Comparison of ENCODE assay signal across 14 mouse cellular contexts in the genomic region with DNA sequence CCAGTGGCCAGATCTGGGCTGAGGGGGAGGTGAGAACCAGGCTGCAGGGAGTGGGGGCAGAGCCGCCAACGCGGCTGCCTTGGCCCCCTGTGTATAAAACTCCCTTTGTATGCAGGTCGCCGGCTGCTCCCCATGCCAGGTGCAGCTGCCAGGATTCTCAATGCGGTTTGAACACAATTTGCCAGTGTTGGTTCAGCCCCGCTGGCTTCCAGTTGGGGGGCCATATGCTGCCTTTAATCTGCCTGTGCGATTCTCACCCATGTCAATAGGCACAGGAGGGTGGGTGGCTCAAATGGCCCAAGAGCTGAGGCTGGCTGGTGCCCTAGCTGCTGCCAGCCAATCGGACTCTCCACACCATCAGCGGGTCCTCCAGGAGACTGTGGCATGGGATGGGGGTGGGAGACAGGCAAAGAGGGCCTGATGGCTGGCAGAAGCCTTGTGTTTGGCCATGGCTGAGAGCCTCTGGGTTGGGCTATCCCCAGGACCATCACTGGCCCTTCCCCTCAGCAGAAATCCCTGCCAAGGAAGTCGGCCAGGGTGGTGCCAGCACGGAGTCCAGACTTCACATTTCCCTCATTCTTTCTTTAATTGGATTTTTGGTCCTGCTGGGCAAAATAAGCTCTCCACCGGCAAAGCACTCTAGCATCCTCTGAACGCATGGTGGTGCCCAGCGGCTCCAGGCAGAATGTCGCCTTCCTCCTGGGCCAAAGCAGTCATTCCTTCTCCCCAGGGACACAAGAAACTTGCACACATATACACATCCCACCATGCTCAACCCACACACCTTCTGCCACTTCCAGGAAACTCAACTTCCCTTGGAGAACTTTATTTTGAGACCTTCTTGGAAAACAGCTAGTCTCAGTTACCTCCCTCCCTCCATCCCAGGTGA.
DNase-seq lines count a peak whose midpoint lies in the region; ATAC-seq lines count a peak whose summit lies in the region.
"Had no signal": no experiment of that assay in that cellular context is flagged by ENCODE, and none has a peak within 500 bp of the region (broad histone marks: within the 10 kb centered on the region; RNA-seq: fewer than 3 reads in every experiment).

No protein-coding gene starts in this region.

- no peaks in the 10 kb centered on the region for H3K9me3 ChIP-seq in midbrain, embryonic 10.5 days (replicated peaks)
- H3K9me3 ChIP-seq in midbrain, embryonic 11.5 days (ENCODE audit: control insufficient read depth, low read length), result no peaks in the 10 kb centered on the region
- H3K9me3 ChIP-seq in hindbrain, embryonic 16.5 days (ENCODE audit: control insufficient read depth, low read length), result no peaks in the 10 kb centered on the region
- no peaks in the 10 kb centered on the region for H3K9me3 ChIP-seq in neural tube, embryonic 13.5 days
- H3K9me3 ChIP-seq: embryonic facial prominence, embryonic 13.5 days; stomach, embryonic 15.5 days had no signal

- no peak overlapping the region for H3K9ac ChIP-seq in midbrain, embryonic 11.5 days (ENCODE audit: low read length)
- no peak overlapping the region for H3K9ac ChIP-seq in hindbrain, embryonic 16.5 days (ENCODE audit: low read depth, low read length)
- no peak overlapping the region for H3K9ac ChIP-seq in neural tube, embryonic 13.5 days
- H3K9ac ChIP-seq: embryonic facial prominence, embryonic 13.5 days; liver, embryonic 14.5 days; stomach, embryonic 15.5 days had no signal

- H3K27me3 ChIP-seq in midbrain, embryonic 10.5 days (ENCODE audit: low read depth, poor library complexity, severe bottlenecking), result peaks cover 87% of the 10 kb centered on the region
- H3K27me3 ChIP-seq in midbrain, embryonic 11.5 days (ENCODE audit: control insufficient read depth, insufficient read depth, low read length), result peaks cover 5% of the 10 kb centered on the region; the same call in 1 of the 2 replicates
- peaks cover 7% of the 10 kb centered on the region; the same call in 1 of the 2 replicates for H3K27me3 ChIP-seq in hindbrain, embryonic 16.5 days (replicated peaks; ENCODE audit: control insufficient read depth, insufficient read depth, low read length)
- peaks cover 19% of the 10 kb centered on the region for H3K27me3 ChIP-seq in neural tube, embryonic 13.5 days
- H3K27me3 ChIP-seq: stomach, embryonic 15.5 days had no signal

- no peak overlapping the region for H3K4me2 ChIP-seq in midbrain, embryonic 11.5 days
- H3K4me2 ChIP-seq in hindbrain, embryonic 16.5 days (ENCODE audit: low read length), result no peak overlapping the region
- H3K4me2 ChIP-seq in neural tube, embryonic 13.5 days, result no peak overlapping the region
- H3K4me2 ChIP-seq: embryonic facial prominence, embryonic 13.5 days; stomach, embryonic 15.5 days had no signal

- DNase-seq in midbrain, embryonic 10.5 days (ENCODE audit: low spot score), result no peak
- no peak for DNase-seq in midbrain, embryonic 11.5 days (ENCODE audit: low spot score, missing footprints)
- DNase-seq in cerebellum, adult 8-10 months, result peak; percentile 84
- no peak for DNase-seq in lung, postnatal 4 days
- DNase-seq in liver, result no peak
- DNase-seq in c-Kit-positive CD71-positive TER-119-positive erythroid progenitor cells, embryonic 14.5 days (ENCODE audit: low spot score), result no peak
- DNase-seq: adrenal gland, adult 8-10 months; heart, adult 18-20 months; kidney, adult 9 months had no signal

- H3K4me3 ChIP-seq in midbrain, embryonic 10.5 days, result no peak overlapping the region
- no peak overlapping the region for H3K4me3 ChIP-seq in midbrain, embryonic 11.5 days (ENCODE audit: low read depth, low read length)
- H3K4me3 ChIP-seq in hindbrain, embryonic 16.5 days (ENCODE audit: low read length), result no peak overlapping the region
- no peak overlapping the region for H3K4me3 ChIP-seq in neural tube, embryonic 13.5 days
- H3K4me3 ChIP-seq: embryonic facial prominence, embryonic 13.5 days; stomach, embryonic 15.5 days had no signal

- no peaks in the 10 kb centered on the region for H3K36me3 ChIP-seq in midbrain, embryonic 10.5 days
- no peaks in the 10 kb centered on the region for H3K36me3 ChIP-seq in midbrain, embryonic 11.5 days (ENCODE audit: control insufficient read depth, insufficient read depth, low read length)
- H3K36me3 ChIP-seq in hindbrain, embryonic 16.5 days (ENCODE audit: control insufficient read depth, insufficient read depth, low read length), result no peaks in the 10 kb centered on the region
- H3K36me3 ChIP-seq in neural tube, embryonic 13.5 days, result no peaks in the 10 kb centered on the region
- H3K36me3 ChIP-seq: embryonic facial prominence, embryonic 13.5 days; stomach, embryonic 15.5 days had no signal

- ATAC-seq in midbrain, embryonic 11.5 days (ENCODE audit: low FRiP score), result no peak
- peak; percentile 96 for ATAC-seq in hindbrain, embryonic 16.5 days
- peak; percentile 81 for ATAC-seq in neural tube, embryonic 13.5 days (ENCODE audit: low read depth)

- WGBS in midbrain, embryonic 10.5 days, result 40% methylated on average over 16 of the region's 16 CpGs
- 48% methylated on average over 16 of the region's 16 CpGs for WGBS in midbrain, embryonic 11.5 days
- whole genome bisulfite sequencing in hindbrain, embryonic 16.5 days, result 28% methylated on average over 14 of the region's 16 CpGs
- WGBS in neural tube, embryonic 13.5 days, result 43% methylated on average over 16 of the region's 16 CpGs

- H3K27ac ChIP-seq in midbrain, embryonic 10.5 days (replicated peaks), result 0 out of 2 replicates have a peak overlapping the region, but pooled peaks have one; percentile 42
- no peak overlapping the region for H3K27ac ChIP-seq in midbrain, embryonic 11.5 days (ENCODE audit: low read depth, low read length)
- H3K27ac ChIP-seq in hindbrain, embryonic 16.5 days (ENCODE audit: low read depth, low read length), result no peak overlapping the region
- H3K27ac ChIP-seq in neural tube, embryonic 13.5 days (replicated peaks), result no peak overlapping the region
- H3K27ac ChIP-seq: embryonic facial prominence, embryonic 13.5 days; liver, embryonic 14.5 days; stomach, embryonic 15.5 days had no signal

- peaks cover 15% of the 10 kb centered on the region for H3K4me1 ChIP-seq in midbrain, embryonic 10.5 days
- peaks cover 5% of the 10 kb centered on the region; the same call in 1 of the 2 replicates for H3K4me1 ChIP-seq in midbrain, embryonic 11.5 days (ENCODE audit: control insufficient read depth, insufficient read depth, low read length)
- H3K4me1 ChIP-seq in hindbrain, embryonic 16.5 days (ENCODE audit: control insufficient read depth, insufficient read depth, low read depth, low read length), result peaks cover 4% of the 10 kb centered on the region; the same call in 1 of the 2 replicates
- peaks cover 11% of the 10 kb centered on the region for H3K4me1 ChIP-seq in neural tube, embryonic 13.5 days (replicated peaks)
- H3K4me1 ChIP-seq: embryonic facial prominence, embryonic 13.5 days; stomach, embryonic 15.5 days had no signal
